Mouse (Mus musculus): Measurements from ENCODE around the gene Erbin.

Erbin gene

DNA sequence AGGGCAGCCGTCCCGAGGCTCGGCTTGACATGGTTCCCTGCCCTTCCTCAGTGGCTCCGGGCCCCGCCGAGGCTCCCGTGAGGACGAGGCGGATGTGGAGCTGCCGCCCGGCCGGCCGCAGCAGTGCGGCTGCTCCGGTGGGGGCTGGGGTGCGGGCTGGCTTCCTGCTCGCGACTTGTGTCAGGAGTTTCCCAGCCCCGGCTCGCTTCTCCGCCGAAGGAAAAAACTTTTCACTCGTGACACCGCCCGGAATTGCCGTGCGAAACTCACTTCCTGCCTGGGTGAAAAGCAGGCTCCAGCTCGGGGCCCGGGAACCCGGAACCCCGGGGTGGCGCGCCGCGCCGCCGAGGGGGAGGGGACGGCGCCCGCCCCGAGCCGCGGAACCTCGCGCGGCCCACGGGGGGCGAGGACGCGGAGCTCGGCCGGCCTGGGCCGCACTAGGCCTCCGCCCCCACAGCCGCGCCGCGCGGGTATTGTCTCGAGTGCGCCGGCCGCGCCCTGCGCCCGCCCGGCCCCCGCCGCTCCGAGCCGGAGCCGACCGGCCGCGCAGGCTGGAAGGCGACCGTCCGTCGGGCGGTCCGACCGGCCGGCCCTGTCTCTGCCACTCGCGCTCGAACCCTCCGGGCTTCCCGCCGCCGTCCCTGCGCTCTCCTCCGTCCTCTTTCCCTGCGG is at the start of gene Erbin:
Gene Erbin, minus strand, starts transcription at position 254 of the 672 bp plus-strand sequence.
- in situ Hi-C loops (cut with MboI, MseI), result no loop called here

DNA sequence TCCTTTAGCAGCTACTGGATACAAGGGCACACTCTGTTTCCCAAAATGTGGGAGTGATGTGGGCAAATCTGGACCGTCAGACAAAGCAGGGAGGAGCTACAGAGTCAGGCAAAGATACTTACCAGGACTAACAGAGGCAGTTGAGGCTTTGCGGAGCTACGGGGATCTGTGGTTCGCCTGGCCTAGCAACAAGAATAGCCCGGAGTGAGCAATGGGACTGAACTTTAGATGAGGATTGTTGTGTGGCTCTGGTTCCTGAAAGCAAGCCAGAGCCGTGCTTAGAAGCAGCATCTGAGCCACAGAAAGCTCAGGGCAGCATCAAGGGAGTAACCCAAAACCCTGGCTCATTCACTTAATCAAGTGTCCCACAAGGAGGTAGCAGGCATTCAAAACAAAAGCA is 49.6 kb upstream of the Erbin start:
- in situ Hi-C loops (cut with MboI, MseI), result loop anchor here (10.0 kb wide), 1 partner anchor 505 kb away; no protein-coding TSS in a partner anchor

DNA sequence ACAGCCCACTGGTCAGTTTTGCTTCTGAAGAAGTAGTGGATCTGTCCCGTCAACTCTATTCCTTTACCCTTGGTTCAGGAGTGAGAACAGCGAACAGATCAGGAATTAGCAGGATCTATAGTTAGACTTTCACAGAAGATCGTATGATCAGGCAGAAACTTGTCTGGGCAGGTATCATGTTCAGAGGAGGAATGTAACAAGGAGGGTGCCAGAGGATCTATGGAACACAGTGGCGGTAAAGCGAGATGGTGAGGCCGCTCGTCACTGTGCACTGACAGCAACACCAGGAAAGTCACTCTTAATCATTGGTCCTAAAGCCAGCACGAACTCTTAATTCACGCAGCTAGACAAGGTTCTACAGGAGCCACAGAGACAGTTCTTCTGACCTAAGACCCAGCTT is 47.7 kb upstream of the Erbin start:
- in situ Hi-C loops (cut with MboI, MseI), result loop anchor here (10.0 kb wide), 1 partner anchor 503 kb away; no protein-coding TSS in a partner anchor

GRCm38 (mm10) chr13:103966696-103967215 is 46.4 kb upstream of the Erbin start:
- in situ Hi-C loops (cut with MboI, MseI), result loop anchor here (10.0 kb wide), 1 partner anchor 502 kb away; no protein-coding TSS in a partner anchor

DNA sequence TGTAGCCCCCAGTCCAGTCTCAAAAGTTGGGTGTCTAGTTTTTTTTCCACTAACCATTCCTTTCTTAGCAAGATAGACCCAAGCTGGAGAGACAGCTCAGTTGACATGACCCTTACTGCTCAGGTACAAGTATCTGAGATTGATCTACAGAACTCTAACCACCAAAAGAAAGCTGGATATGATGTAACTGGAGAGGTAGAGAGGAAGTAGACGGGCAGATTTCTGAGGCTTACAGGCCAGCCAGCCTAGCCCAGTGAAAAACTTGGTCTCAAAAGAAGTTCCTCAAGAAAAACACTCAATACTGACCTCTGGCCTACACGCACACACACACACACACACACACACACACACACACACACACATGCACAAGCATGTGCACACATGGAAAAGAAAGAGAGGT is 44.9 kb upstream of the Erbin start:
- in situ Hi-C loops (cut with MboI, MseI), result loop anchor here (10.0 kb wide), 1 partner anchor 500 kb away; no protein-coding TSS in a partner anchor

GRCm38 (mm10) chr13:103963094-103963493 is 42.8 kb upstream of the Erbin start:
- in situ Hi-C loops (cut with MboI, MseI), result loop anchor here (10.0 kb wide), 1 partner anchor 498 kb away; no protein-coding TSS in a partner anchor

- in situ Hi-C loops (cut with MboI, MseI), result loop anchor here (10.0 kb wide), 1 partner anchor 495 kb away; no protein-coding TSS in a partner anchor
Observed at GRCm38 (mm10) chr13:103959841-103960240, 39.5 kb upstream of the Erbin start.

GRCm38 (mm10) chr13:103958607-103959123 is 38.4 kb upstream of the Erbin start:
- in situ Hi-C loops (cut with MboI, MseI), result no loop called here

GRCm38 (mm10) chr13:103957175-103957940 is 37.0 kb upstream of the Erbin start:
- in situ Hi-C loops (cut with MboI, MseI), result no loop called here

GRCm38 (mm10) chr13:103955652-103956051 is 35.3 kb upstream of the Erbin start:
- in situ Hi-C loops (cut with MboI, MseI), result no loop called here

GRCm38 (mm10) chr13:103951393-103951792 is 31.1 kb upstream of the Erbin start:
- in situ Hi-C loops (cut with MboI, MseI), result no loop called here

- in situ Hi-C loops (cut with MboI, MseI), result loop anchor here (10.0 kb wide), 1 partner anchor 456 kb away; no protein-coding TSS in a partner anchor
Observed at GRCm38 (mm10) chr13:103940796-103941195, 20.5 kb upstream of the Erbin start.

DNA sequence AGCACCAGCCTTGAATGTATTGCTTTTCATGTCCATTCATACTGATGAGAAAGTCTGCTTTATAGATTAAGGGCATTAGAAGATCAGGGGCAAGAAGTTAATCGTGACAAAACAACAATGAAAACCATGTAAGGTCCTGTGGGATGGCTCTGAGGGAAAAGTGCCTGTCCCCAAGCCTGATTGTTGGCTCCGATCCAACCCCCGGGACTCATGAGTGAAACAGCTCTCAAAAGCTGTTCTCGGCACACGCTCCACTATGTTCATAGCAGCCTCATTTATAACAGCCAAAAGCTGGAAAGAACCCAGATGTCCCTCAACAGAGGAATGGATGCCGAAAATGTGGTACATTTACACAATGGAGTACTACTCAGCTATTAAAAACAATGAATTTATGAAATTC is 4.3 kb upstream of the Erbin start:
- in situ Hi-C loops (cut with MboI, MseI), result no loop called here

DNA sequence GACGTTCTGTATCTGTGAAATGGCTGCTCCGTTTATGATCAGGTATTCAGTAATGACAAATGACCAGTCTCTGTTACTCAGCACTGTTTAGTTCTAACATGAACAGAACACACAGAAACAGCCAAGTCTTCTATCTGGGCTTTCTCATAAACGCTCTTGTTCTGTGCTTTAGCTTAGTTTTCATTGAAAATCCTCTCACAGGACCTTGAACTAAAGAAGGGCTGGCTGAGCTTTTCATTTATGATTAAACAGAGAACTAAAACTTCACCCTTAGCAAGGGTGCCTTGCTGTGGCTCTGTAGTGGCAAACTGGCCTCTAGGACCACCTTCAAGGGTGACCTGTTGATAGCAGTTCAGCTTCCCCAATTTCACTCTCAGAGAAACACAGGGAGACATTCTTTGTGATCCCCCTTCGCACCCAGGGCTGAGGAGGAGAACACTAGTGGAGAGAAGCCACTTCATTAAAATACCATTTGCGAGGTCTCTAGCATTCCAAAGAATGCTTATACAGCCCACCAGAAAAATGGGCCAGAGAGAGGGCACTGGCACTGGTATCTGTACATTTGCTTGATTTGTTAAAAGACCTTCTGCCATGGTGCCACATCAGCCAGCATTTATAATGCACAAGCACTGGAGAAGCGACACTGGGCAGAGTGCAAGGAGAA is 3.2 kb upstream of the Erbin start:
- in situ Hi-C loops (cut with MboI, MseI), result no loop called here

GRCm38 (mm10) chr13:103921831-103922380 is 1.6 kb upstream of the Erbin start:
- in situ Hi-C loops (cut with MboI, MseI), result no loop called here

DNA sequence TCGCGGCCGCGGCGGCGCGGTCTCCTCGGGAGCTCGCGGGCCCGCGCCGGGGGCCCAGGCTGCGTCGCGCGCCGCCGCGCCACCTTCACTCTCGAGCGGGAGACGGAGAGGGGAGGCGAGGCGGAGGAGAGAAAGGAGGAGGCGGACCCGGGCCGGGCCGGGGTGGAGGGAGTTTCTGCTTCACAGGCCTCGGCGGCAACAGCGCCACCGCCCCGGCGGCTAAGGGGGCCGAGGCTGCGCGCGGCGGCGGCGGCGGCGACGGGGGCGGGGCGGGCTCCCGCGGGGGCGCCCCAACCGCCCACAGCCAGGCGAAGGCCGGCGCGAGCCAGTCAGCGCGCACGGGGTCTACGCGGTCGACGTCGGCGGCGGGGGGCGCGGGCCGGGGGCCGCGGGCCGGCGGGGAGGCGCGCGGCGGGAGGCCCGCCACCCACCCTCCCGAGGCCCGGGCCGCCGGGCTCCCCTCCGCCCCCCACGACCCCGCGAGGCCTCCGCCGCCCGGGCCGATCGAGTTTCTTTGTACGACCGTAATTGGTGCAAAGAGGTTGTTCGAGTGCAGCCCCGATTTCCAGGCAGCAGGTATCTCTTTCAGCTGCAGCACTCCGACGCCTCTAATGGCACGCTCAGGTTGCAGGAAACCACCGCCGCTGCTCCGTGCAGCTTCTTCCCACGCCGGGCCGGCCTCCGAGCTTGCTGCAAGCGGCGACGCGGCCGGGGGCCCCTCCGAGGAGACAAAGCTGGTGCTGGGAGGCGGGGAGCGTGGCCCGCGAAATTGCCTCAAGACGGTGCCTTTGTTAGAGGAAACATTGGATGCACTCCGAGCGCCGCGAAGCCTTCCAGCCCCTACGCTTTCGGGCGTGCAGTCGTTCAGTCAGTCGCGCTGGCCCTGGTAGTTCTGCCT is 868 bp upstream of the Erbin start:
- in situ Hi-C loops (cut with MboI, MseI), result no loop called here

DNA sequence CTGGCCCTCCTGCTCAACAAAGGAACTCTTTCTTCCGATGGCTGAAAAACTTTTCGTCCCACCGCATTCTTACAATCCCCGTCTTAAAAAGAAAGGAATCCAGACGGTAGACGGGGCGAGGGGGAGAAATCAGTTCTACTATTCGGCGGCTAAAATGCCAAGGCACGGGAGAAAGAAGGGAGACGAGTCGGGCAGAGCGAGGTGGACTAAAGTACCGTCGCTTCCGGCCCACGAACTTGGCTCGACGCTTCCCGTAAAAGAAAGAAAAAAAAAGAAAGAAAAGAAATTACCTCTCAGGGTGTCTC is 406 bp downstream of the Erbin start:
- in situ Hi-C loops (cut with MboI, MseI), result no loop called here

DNA sequence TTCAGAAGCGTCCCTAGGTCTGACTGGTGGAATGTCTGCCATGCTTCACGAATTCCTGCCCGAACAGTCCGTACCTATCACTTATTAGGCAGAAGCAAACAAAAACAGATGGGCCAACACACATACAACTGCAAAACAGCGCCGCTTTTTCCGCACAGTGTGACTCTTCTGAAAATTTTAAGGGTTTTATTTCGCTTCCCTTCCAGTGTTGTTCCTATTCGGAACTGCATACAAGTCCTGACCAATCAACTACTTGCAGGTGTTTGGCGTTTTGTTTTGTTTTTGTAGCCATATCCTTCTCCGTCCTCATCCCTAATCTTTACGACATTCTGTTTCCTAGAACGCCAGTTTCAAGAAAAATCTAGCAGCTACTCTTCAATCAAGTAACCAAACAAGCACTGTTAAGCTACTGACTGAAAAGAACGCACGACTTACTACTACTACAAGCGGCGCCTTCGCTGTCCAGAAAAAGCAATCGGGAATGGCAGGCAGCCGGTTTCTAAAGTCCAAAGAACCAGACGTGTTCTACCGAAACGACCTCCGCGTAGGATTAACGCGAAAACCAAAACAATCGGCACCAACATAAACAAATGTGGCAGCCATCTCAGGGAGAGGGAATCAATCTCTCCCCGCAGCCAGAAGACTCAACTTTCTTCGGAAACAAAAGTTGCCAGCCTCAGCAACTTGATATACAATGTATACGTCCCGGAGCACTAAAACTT is 919 bp downstream of the Erbin start:
- in situ Hi-C loops (cut with MboI, MseI), result no loop called here

DNA sequence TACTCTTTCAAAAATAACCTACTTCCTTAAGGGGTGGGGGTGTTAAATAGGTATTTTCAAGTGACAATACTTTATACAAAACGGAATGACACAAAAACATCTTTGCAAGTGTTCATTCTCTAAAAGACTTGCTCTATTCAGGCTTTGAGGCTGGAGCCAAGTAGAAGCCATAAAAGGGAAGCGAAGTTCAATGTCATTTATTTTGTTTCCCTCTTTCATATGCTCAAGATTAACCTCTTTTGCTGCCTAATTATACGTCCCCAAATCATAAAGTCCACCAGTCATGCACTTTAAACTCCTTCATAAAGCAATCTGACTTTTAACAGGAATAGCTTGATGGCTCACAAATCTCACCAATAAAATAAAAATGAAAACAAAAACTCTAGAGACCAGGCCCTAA is 1.9 kb downstream of the Erbin start:
- in situ Hi-C loops (cut with MboI, MseI), result no loop called here
